Comparison of ENCODE assay signal across 8 mouse cellular contexts in the genomic region with DNA sequence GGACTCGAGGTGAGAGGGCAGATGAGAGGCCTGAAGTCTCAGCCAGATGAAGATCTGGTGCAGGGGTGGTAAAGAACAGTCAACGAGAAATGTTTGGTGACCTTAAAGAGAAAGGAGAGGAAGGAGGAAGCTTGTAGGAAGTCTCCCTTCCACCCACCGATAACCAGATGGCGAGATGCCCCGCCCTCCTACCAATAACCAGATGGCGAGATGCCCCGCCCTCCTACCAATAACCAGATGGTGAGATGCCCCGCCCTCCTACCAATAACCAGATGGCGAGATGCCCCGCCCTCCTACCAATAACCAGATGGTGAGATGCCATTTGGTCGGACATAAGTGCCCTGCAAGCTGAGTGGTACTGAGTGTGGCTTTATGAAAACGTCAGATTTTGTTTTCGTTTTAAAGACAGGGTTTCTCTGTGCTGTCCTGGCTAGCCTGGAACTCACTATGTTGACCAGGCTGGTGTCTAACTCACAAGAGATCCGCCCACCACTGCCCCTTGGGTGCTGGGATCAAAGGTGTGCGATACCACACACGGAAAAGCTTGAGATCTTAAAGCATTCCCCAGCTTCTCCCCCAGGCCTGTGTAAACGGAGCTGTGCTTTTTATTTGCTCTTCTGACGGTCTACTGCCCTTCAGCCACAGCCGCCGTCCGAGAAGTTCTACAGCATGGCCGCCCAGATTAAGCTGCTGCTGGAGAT. TPM values are rescaled to one million over a fixed set of nuclear protein-coding genes. Genes with fewer than 3 reads are reported as not detected.
DNase-seq lines count a peak whose midpoint lies in the region; ATAC-seq and TF ChIP-seq lines count a peak whose summit lies in the region.

No protein-coding gene starts in this region.

- peak overlapping the region; percentile 0; the same call in 1 of the 2 replicates for H3K4me3 ChIP-seq in testis, adult 2 months (ENCODE audit: control insufficient read depth, low read depth, low read length)
- no peak overlapping the region for H3K4me3 ChIP-seq in forebrain, embryonic 12.5 days (replicated peaks)
- peak overlapping the region; percentile 95 for H3K4me3 ChIP-seq in liver, embryonic 13.5 days (replicated peaks)

- TF ChIP-seq CTCF in testis, adult 2 months (IDR thresholded peaks at IDR 0.05; ENCODE audit: control insufficient read depth, insufficient read depth, insufficient replicate concordance, low read depth, low read length): no peak

- no peak for DNase-seq in testis, postnatal 10 days (ENCODE audit: low spot score)
- peak; percentile 73 for DNase-seq in liver, embryonic 13.5 days
- DNase-seq in ovary, adult 18-20 months (ENCODE audit: low spot score): no peak
- no peak for DNase-seq in ovary, postnatal 10 days (ENCODE audit: low spot score)
- no peak for DNase-seq in adrenal gland, postnatal 25 days

- H3K4me2 ChIP-seq in forebrain, embryonic 12.5 days: 0 out of 2 replicates have a peak overlapping the region, but pooled peaks have one; percentile 19
- H3K4me2 ChIP-seq in liver, embryonic 13.5 days: peak overlapping the region; percentile 82

- peaks cover 16% of the 10 kb centered on the region for H3K4me1 ChIP-seq in testis, adult 2 months (ENCODE audit: control insufficient read depth, insufficient read depth, low read length)
- peaks cover 29% of the 10 kb centered on the region for H3K4me1 ChIP-seq in forebrain, embryonic 12.5 days
- peaks cover 34% of the 10 kb centered on the region for H3K4me1 ChIP-seq in liver, embryonic 13.5 days (replicated peaks)

- TF ChIP-seq POLR2A in testis, adult 2 months (IDR thresholded peaks at IDR 0.05; ENCODE audit: control insufficient read depth, low read depth, low read length): no peak

- no peak overlapping the region for H3K9ac ChIP-seq in forebrain, embryonic 12.5 days
- H3K9ac ChIP-seq in liver, embryonic 13.5 days: peak overlapping the region; percentile 44

- H3K9me3 ChIP-seq in forebrain, embryonic 12.5 days: no peaks in the 10 kb centered on the region
- H3K9me3 ChIP-seq in liver, embryonic 13.5 days (replicated peaks): no peaks in the 10 kb centered on the region

- no peaks in the 10 kb centered on the region for H3K27me3 ChIP-seq in testis, adult 2 months (ENCODE audit: control insufficient read depth, insufficient read depth, low read length)
- H3K27me3 ChIP-seq in forebrain, embryonic 12.5 days: peaks cover 8% of the 10 kb centered on the region; the same call in 1 of the 2 replicates
- H3K27me3 ChIP-seq in liver, embryonic 13.5 days: no peaks in the 10 kb centered on the region

- no peak overlapping the region for H3K27ac ChIP-seq in testis, adult 2 months (ENCODE audit: control insufficient read depth, insufficient read depth, low read depth, low read length)
- H3K27ac ChIP-seq in forebrain, embryonic 12.5 days: peak overlapping the region; percentile 91
- H3K27ac ChIP-seq in liver, embryonic 13.5 days: peak overlapping the region; percentile 89

- 75% methylated on average over 22 of the region's 22 CpGs for WGBS in forebrain, embryonic 12.5 days
- 60% methylated on average over 22 of the region's 22 CpGs for WGBS in liver, embryonic 13.5 days (ENCODE audit: insufficient replicate concordance)

- no peaks in the 10 kb centered on the region; the same call in 1 of the 2 replicates for H3K36me3 ChIP-seq in testis, adult 2 months (ENCODE audit: control insufficient read depth, insufficient read depth, low read length)
- H3K36me3 ChIP-seq in forebrain, embryonic 12.5 days (replicated peaks): peaks cover 47% of the 10 kb centered on the region
- peaks cover 49% of the 10 kb centered on the region for H3K36me3 ChIP-seq in liver, embryonic 13.5 days

- ATAC-seq in forebrain, embryonic 12.5 days (ENCODE audit: low FRiP score): no peak; the same call in 1 of the 2 replicates
- peak; percentile 50 for ATAC-seq in liver, embryonic 13.5 days (ENCODE audit: low read depth)
- ATAC-seq in inflammation-experienced regulatory T-cells, adult 6 months: no peak

RNA-seq across cellular contexts. Expression of gene Slc39a11, which starts 1.5 kb away (rescaled TPM):
- 8.1 and 8.9 TPM in 2 replicates for polyA plus RNA-seq in testis, adult 2 months (2012; rRNA removed)
- 23.9 and 25.1 TPM in 2 replicates for polyA plus RNA-seq in forebrain, embryonic 12.5 days (2016; fragmentation: Nextera tagmentation; extraction: Ambion mirVana)
- polyA plus RNA-seq in liver, embryonic 13.5 days (2015; fragmentation: Nextera tagmentation; extraction: Ambion mirVana): 15.0 and 16.3 TPM in 2 replicates
- total RNA-seq in adrenal gland, postnatal 25 days (2021): 19.8 and 26.3 TPM in 2 replicates
- polyA plus RNA-seq in inflammation-experienced regulatory T-cells, adult 6 months (2017; shearing (Covaris generic)): 10 to 100 TPM; 12.6 to 17.3 (median 16.9) TPM

RNA-seq across cellular contexts. Expression of gene Cog1, which starts 2.4 kb away (rescaled TPM):
- 50.2 and 58.0 TPM in 2 replicates for polyA plus RNA-seq in testis, adult 2 months (2012; rRNA removed)
- polyA plus RNA-seq in forebrain, embryonic 12.5 days (2016; fragmentation: Nextera tagmentation; extraction: Ambion mirVana): 35.3 and 38.3 TPM in 2 replicates
- polyA plus RNA-seq in liver, embryonic 13.5 days (2015; fragmentation: Nextera tagmentation; extraction: Ambion mirVana): 12.3 and 14.3 TPM in 2 replicates
- 47.7 and 56.8 TPM in 2 replicates for total RNA-seq in adrenal gland, postnatal 25 days (2021)
- polyA plus RNA-seq in inflammation-experienced regulatory T-cells, adult 6 months (2017; shearing (Covaris generic)): 10 to 100 TPM; 14.9 to 16.9 (median 15.8) TPM

RNA-seq across cellular contexts. Expression of gene Sstr2, which starts 32.2 kb away (rescaled TPM):
- 0.85 and 1.3 TPM in 2 replicates for polyA plus RNA-seq in testis, adult 2 months (2012; rRNA removed)
- 22.4 and 25.4 TPM in 2 replicates for polyA plus RNA-seq in forebrain, embryonic 12.5 days (2016; fragmentation: Nextera tagmentation; extraction: Ambion mirVana)
- 2.7 and 2.9 TPM in 2 replicates for polyA plus RNA-seq in liver, embryonic 13.5 days (2015; fragmentation: Nextera tagmentation; extraction: Ambion mirVana)
- 0.85 and 2.6 TPM in 2 replicates for total RNA-seq in adrenal gland, postnatal 25 days (2021)
- polyA plus RNA-seq in inflammation-experienced regulatory T-cells, adult 6 months (2017; shearing (Covaris generic)): under 1 TPM in 2 of 3 experiments, not detected in 1; 0.26 to 0.46 TPM

RNA-seq across cellular contexts. Expression of gene Fam104a, which starts 32.6 kb away (rescaled TPM):
- 143 and 168 TPM in 2 replicates for polyA plus RNA-seq in testis, adult 2 months (2012; rRNA removed)
- polyA plus RNA-seq in forebrain, embryonic 12.5 days (2016; fragmentation: Nextera tagmentation; extraction: Ambion mirVana): 53.2 and 56.7 TPM in 2 replicates
- 45.1 and 46.3 TPM in 2 replicates for polyA plus RNA-seq in liver, embryonic 13.5 days (2015; fragmentation: Nextera tagmentation; extraction: Ambion mirVana)
- total RNA-seq in adrenal gland, postnatal 25 days (2021): 29.1 and 30.5 TPM in 2 replicates
- polyA plus RNA-seq in inflammation-experienced regulatory T-cells, adult 6 months (2017; shearing (Covaris generic)): 10 to 100 TPM; 11.5 to 20.2 (median 17.3) TPM

RNA-seq across cellular contexts. Expression of gene D11Wsu47e, which starts 32.9 kb away (rescaled TPM):
- 226 and 236 TPM in 2 replicates for polyA plus RNA-seq in testis, adult 2 months (2012; rRNA removed)
- polyA plus RNA-seq in forebrain, embryonic 12.5 days (2016; fragmentation: Nextera tagmentation; extraction: Ambion mirVana): 24.5 and 25.7 TPM in 2 replicates
- polyA plus RNA-seq in liver, embryonic 13.5 days (2015; fragmentation: Nextera tagmentation; extraction: Ambion mirVana): 9.5 and 11.0 TPM in 2 replicates
- 21.7 and 22.4 TPM in 2 replicates for total RNA-seq in adrenal gland, postnatal 25 days (2021)
- 1 to 10 TPM; 6.7 to 8.8 (median 8.0) TPM for polyA plus RNA-seq in inflammation-experienced regulatory T-cells, adult 6 months (2017; shearing (Covaris generic))
